Mouse (Mus musculus) kidney, embryonic 16.5 days (tissue): ENCODE data around the gene Gm4969. TPM values are rescaled to one million over a fixed set of nuclear protein-coding genes. Genes with fewer than 3 reads are reported as not detected.
A peak's percentile ranks its signal among the peaks of the same experiment; 100 is the strongest.
"Not testable (repeated sequence)": the region's sequence is repeated elsewhere in the genome, so short reads cannot be mapped to it uniquely, and the experiment has no call there.

Experiments used
- ATAC-seq: fragments of 200-750 bp; cut with Nextera tagmentation; 2 replicates; pipeline ENCODE4 v1.8.0; 2017; ENCODE audit warnings: moderate TSS enrichment; ENCODE audit not compliant: low FRiP score, low TSS enrichment
- H3K27ac ChIP-seq: fragments of 300-500 bp; sonication (generic); 2 replicates; pipeline ENCODE4 v1.5.1; 2014; ENCODE audit warnings: low read length
- H3K27me3 ChIP-seq: fragments of 300-500 bp; sonication (generic); 2 replicates; pipeline ENCODE4 v1.6.1; 2014; ENCODE audit warnings: low read length, control low read depth, mixed read lengths; ENCODE audit not compliant: insufficient read depth
- H3K36me3 ChIP-seq: fragments of 300-500 bp; sonication (generic); 2 replicates; pipeline ENCODE4 v1.6.1; 2014; ENCODE audit warnings: low read length, control low read depth, mixed read lengths; ENCODE audit not compliant: insufficient read depth
- H3K4me1 ChIP-seq: fragments of 300-500 bp; sonication (generic); 2 replicates; pipeline ENCODE4 v1.6.1; 2014; ENCODE audit warnings: low read length, control low read depth, mixed read lengths; ENCODE audit not compliant: insufficient read depth
- H3K4me2 ChIP-seq: fragments of 300-500 bp; sonication (generic); replicated peaks from 2 replicates; pipeline ENCODE4 v1.6.1; 2014; ENCODE audit warnings: low read depth, low read length
- H3K4me3 ChIP-seq: fragments of 300-500 bp; sonication (generic); 2 replicates; pipeline ENCODE4 v1.5.1; 2014; ENCODE audit warnings: mild to moderate bottlenecking, low read length
- H3K9ac ChIP-seq: fragments of 300-500 bp; sonication (generic); replicated peaks from 2 replicates; pipeline ENCODE4 v1.6.1; 2014; ENCODE audit warnings: low read length
- H3K9me3 ChIP-seq: fragments of 300-500 bp; sonication (generic); 2 replicates; pipeline ENCODE4 v1.6.1; 2016; ENCODE audit warnings: low read length, control low read depth
- WGBS: fragments of 180-500 bp; shearing (Covaris S2); extraction: QIAGEN DNeasy Blood & Tissue Kit; methylation state at CpG from one replicate; pipeline ENCODE4 v1.1.7; 2014; 5-methylcytosine and 5-hydroxymethylcytosine counted together
- polyA plus RNA-seq: library from polyadenylated mRNA; unstranded; fragments of >200 nt; fragmentation: Nextera tagmentation; extraction: Ambion mirVana; gene quantifications from 2 replicates; pipeline ENCODE4 v1.2.1, GENCODE M21; 2015

Gene Gm4969
- polyA plus RNA-seq, 1 experiment from 2014 or later: 3.2 TPM

GRCm38 (mm10) chr7:19078732-19079131, 39.4 kb downstream of the Gm4969 start:
- Histone ChIP-seq H3K4me1 (peaks cover 46% of the 10 kb centered on the region), H3K27ac (no peak overlapping the region), H3K4me3 (no peak overlapping the region), H3K27me3 (no peaks in the 10 kb centered on the region), H3K9me3 (no peaks in the 10 kb centered on the region), H3K9ac (no peak overlapping the region), H3K4me2 (no peak overlapping the region), H3K36me3 (peaks cover 43% of the 10 kb centered on the region)
- 58% methylated on average over 3 of the region's 3 CpGs for WGBS
- no peak for ATAC-seq

DNA sequence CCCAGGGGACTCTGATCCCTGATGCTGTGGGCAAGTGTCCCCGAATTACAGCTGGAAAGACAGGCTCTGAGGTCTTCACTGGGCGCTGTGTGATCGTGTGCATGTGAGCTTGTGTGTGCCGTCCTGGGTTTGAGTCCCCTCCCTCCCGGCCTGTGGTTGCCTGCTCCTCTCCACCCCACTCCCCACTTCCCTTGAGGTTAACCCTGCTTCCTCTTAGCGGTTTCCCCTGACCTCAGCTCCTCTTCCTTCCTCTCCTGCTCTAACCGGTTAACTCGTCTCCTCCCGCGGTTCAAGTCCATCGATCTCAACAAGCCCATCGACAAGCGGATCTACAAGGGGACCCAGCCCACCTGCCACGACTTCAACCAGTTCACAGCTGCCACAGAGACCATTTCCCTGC, 40.4 kb downstream of the Gm4969 start:
- H3K9me3 ChIP-seq: no peaks in the 10 kb centered on the region
- peak overlapping the region; percentile 98 for H3K4me3 ChIP-seq
- H3K27me3 ChIP-seq: no peaks in the 10 kb centered on the region
- H3K4me2 ChIP-seq: peak overlapping the region; percentile 89
- ATAC-seq: no peak
- no peak overlapping the region for H3K27ac ChIP-seq
- peaks cover 43% of the 10 kb centered on the region for H3K36me3 ChIP-seq
- H3K4me1 ChIP-seq: peaks cover 36% of the 10 kb centered on the region
- H3K9ac ChIP-seq: peak overlapping the region; percentile 99
- WGBS: 40% methylated on average over 14 of the region's 14 CpGs

- Histone ChIP-seq H3K4me1 (peaks cover 24% of the 10 kb centered on the region), H3K4me3 (peak overlapping the region; percentile 98), H3K27ac (peak overlapping the region; percentile 84), H3K9me3 (no peaks in the 10 kb centered on the region), H3K36me3 (peaks cover 32% of the 10 kb centered on the region), H3K9ac (peak overlapping the region; percentile 99), H3K4me2 (peak overlapping the region; percentile 89), H3K27me3 (no peaks in the 10 kb centered on the region)
- ATAC-seq: peak; percentile 18; the same call in 1 of the 2 replicates
- under 1% methylated on average over 22 of the region's 22 CpGs for WGBS
Measured at GRCm38 (mm10) chr7:19076586-19076991, 41.6 kb downstream of the Gm4969 start.

DNA sequence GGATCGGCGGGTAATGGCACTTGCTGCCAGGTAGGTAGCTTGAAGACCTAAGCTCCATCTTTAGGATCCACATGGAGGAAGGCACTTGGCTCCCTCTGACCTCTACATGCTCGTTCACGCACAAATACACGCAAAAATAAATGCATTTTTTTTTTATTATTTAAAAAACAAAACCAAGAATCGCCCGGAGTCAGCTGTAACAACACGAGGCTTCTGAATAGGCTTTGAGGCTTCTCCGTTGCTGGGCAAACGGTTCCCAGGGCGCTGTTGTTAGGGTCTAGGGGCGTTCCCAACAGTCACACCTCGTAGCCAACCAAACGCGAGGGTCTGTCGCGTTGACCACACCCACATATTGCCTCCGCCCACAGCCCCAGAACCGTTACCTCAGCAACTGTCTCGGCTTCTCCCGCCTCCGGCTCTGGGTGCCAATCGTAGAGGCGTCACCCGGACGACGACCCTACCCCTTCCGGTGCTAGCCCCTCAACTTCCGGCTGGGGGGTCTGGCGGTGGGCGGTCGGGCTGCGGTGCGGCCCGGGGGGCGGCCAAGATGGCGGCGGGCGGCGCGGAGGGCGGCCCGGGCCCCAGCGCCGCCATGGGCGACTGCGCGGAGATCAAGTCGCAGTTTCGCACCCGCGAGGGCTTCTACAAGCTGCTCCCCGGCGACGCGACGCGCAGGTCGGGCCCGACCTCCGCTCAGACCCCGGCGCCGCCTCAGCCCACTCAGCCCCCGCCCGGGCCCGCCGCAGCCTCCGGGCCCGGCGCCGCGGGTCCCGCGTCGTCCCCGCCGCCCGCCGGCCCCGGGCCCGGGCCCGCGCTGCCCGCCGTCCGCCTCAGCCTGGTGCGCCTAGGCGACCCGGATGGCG, 42.2 kb downstream of the Gm4969 start, which contains the start of gene Dmwd:
Gene Dmwd (plus strand): TSS at position 505 of the 863 bp plus-strand sequence.
- H3K9ac ChIP-seq: peak within 1 kb of the TSS; percentile 99
- WGBS: under 1% methylated on average over 50 of the region's 91 CpGs
- peak; percentile 98 for ATAC-seq
- peak within 1 kb of the TSS; percentile 89 for H3K4me2 ChIP-seq
- H3K27me3 ChIP-seq: no peaks in the 10 kb centered on the region
- peak within 1 kb of the TSS; percentile 98 for H3K4me3 ChIP-seq
- peaks cover 26% of the 10 kb centered on the region for H3K36me3 ChIP-seq
- peak within 1 kb of the TSS; percentile 84 for H3K27ac ChIP-seq
- H3K4me1 ChIP-seq: peaks cover 23% of the 10 kb centered on the region
- H3K9me3 ChIP-seq: no peaks in the 10 kb centered on the region

- 47% methylated on average over 5 of the region's 5 CpGs for WGBS
- Histone ChIP-seq H3K27ac (no peak overlapping the region), H3K9ac (peak overlapping the region; percentile 37), H3K9me3 (no peaks in the 10 kb centered on the region), H3K4me1 (peaks cover 23% of the 10 kb centered on the region), H3K36me3 (peaks cover 19% of the 10 kb centered on the region), H3K4me2 (peak overlapping the region; percentile 89), H3K27me3 (no peaks in the 10 kb centered on the region), H3K4me3 (peak overlapping the region; percentile 98)
- peak; percentile 2 for ATAC-seq
Measured at GRCm38 (mm10) chr7:19075231-19075630, 42.9 kb downstream of the Gm4969 start.

- H3K9ac ChIP-seq: no peak overlapping the region
- peaks cover 23% of the 10 kb centered on the region for H3K4me1 ChIP-seq
- H3K4me2 ChIP-seq: no peak overlapping the region
- H3K4me3 ChIP-seq: no peak overlapping the region
- no peaks in the 10 kb centered on the region for H3K27me3 ChIP-seq
- H3K27ac ChIP-seq: no peak overlapping the region
- no peaks in the 10 kb centered on the region for H3K9me3 ChIP-seq
- no peak for ATAC-seq
- H3K36me3 ChIP-seq: peaks cover 13% of the 10 kb centered on the region
- WGBS: 94% methylated on average over 6 of the region's 6 CpGs
Measured at GRCm38 (mm10) chr7:19074494-19074893, 43.7 kb downstream of the Gm4969 start.

- Histone ChIP-seq H3K4me3 (no peak overlapping the region), H3K27me3 (no peaks in the 10 kb centered on the region), H3K27ac (no peak overlapping the region), H3K4me2 (no peak overlapping the region), H3K9me3 (no peaks in the 10 kb centered on the region), H3K4me1 (peaks cover 23% of the 10 kb centered on the region), H3K36me3 (peaks cover 7% of the 10 kb centered on the region), H3K9ac (no peak overlapping the region)
- no peak for ATAC-seq
- 72% methylated on average over 5 of the region's 9 CpGs for WGBS
Measured at GRCm38 (mm10) chr7:19073504-19073903, 44.7 kb downstream of the Gm4969 start.

DNA sequence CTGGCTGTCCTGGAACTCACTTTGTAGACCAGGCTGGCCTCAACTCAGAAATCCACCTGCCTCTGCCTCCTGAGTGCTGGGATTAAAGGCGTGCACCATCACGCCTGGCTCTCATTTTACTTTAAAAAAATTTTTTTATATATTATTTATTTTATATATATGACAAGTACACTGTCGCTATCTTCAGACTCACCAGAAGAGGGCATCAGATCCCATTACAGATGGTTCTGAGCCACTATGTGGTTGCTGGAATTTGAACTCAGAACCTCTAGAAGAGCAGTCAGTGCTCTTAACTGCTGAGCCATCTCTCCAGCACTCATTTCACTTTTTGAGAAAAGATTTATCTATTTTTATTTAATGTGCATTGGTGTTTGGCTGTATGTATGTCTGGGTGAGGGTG, 47.1 kb downstream of the Gm4969 start:
- WGBS: 58% methylated on average over 3 of the region's 3 CpGs
- H3K9me3 ChIP-seq, ATAC-seq, H3K9ac ChIP-seq, H3K4me1 ChIP-seq, H3K27ac ChIP-seq, H3K4me3 ChIP-seq, H3K36me3 ChIP-seq, H3K4me2 ChIP-seq: not testable (repeated sequence)
- H3K27me3 ChIP-seq: peaks cover 13% of the 10 kb centered on the region

DNA sequence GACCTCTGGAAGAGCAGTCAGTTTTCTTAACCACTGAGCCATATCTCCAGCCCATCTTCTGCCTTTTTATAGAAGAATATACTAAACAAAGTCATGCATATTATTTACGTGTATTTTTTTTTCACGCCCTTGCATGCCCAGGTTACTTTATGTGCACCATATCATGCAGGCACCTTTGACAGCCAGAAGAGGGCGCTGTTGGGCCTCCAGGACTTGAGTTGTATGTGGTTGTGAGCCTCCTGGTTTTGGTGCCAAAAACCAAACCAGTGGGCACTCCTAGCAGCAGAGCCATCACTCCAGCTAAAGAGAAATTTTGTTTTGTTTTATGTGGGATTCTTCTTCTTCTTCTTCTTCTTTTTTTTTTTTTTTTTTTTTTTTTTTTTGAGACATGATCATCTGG, 48.7 kb downstream of the Gm4969 start:
- ATAC-seq: no peak
- 48% methylated on average over 3 of the region's 3 CpGs for WGBS
- Histone ChIP-seq H3K9me3 (no peaks in the 10 kb centered on the region), H3K4me2 (no peak overlapping the region), H3K4me1 (no peaks in the 10 kb centered on the region), H3K9ac (no peak overlapping the region), H3K36me3 (no peaks in the 10 kb centered on the region), H3K27me3 (peaks cover 29% of the 10 kb centered on the region), H3K4me3 (no peak overlapping the region), H3K27ac (no peak overlapping the region)

- H3K9ac ChIP-seq: no peak overlapping the region
- no peaks in the 10 kb centered on the region for H3K4me1 ChIP-seq
- no peak overlapping the region for H3K27ac ChIP-seq
- H3K9me3 ChIP-seq: no peaks in the 10 kb centered on the region
- peaks cover 32% of the 10 kb centered on the region for H3K27me3 ChIP-seq
- H3K4me3 ChIP-seq: no peak overlapping the region
- ATAC-seq: no peak
- WGBS: 6% methylated on average over 2 of the region's 2 CpGs
- no peaks in the 10 kb centered on the region for H3K36me3 ChIP-seq
- H3K4me2 ChIP-seq: no peak overlapping the region
Measured at GRCm38 (mm10) chr7:19068707-19069106, 49.5 kb downstream of the Gm4969 start.
